Mouse (Mus musculus): ENCODE measurements around the gene Clgn. TPM values are rescaled to one million over a fixed set of nuclear protein-coding genes. Genes with fewer than 3 reads are reported as not detected.

Gene Clgn
- total and polyA plus RNA-seq, 3 experiments = 0.04 to 0.06 TPM; not detected in 1

DNA sequence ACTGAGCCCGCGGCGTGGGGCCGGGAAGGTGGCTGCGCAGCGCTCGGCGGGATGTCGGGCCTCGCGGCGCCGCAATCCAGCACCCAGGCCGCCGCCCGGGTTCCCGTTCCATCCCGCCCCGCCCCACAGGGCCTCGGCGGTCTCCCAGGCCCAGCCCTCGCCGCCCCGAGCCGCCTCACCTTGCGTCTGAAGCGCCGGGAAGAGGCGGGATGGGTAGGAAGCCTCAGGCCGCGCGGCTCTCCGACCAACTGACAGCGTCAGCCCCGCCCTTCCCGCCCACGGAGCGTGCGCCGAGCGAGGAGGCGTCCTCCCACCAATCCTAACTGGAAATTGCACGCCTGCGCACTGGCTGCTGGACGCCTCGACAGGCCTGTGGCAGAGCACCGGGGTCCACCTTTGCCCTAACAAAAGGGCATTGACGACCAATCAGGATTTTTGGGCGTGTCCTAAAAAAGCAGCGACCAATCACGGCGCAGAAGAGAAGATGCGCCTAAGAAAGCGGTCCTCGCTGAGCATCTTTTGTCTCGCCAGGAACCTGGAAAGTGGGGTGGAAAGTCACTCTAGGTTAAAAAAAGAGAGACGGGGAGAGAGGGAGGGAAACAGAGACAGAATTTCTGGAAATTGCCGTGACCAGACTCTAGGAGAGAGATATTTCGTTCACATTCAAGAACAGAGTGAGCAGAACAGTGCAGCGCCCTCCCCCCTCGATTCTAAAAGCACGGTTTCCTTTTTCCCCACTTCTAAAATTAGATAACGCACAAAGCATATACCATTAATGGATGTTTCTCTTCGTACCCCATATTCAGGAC lies 52.8 kb downstream of the Clgn start:
- Histone ChIP-seq H3K9me3 (replicated peaks; ENCODE audit: insufficient read depth, low read length) (no peaks in the 10 kb centered on the region), H3K4me3 (ENCODE audit: control insufficient read depth in 1 of 2, insufficient read depth in 1 of 2, low read depth in 2 of 2, low read length in 2 of 2) (peak overlapping the region; percentile 76 to 93), H3K4me1 (ENCODE audit: control insufficient read depth in 1 of 2, insufficient read depth in 2 of 2, low read length in 2 of 2) (peaks cover 3 to 8% of the 10 kb centered on the region in 2 experiments), H3K9ac (ENCODE audit: control insufficient read depth, low read depth, low read length, poor library complexity, severe bottlenecking) (peak overlapping the region; percentile 87), H3K27ac (ENCODE audit: control insufficient read depth, low read depth, low read length) (peak overlapping the region; percentile 47), H3K27me3 (ENCODE audit: control insufficient read depth in 1 of 2, insufficient read depth in 2 of 2, low read length in 2 of 2) (no peaks in the 10 kb centered on the region), H3K79me2 (ENCODE audit: control insufficient read depth, insufficient read depth, low read length, poor library complexity) (peaks cover 20% of the 10 kb centered on the region), H3K36me3 (ENCODE audit: control insufficient read depth in 1 of 2, insufficient read depth in 2 of 2, low read length in 2 of 2) (peaks cover 0 to 13% of the 10 kb centered on the region in 2 experiments; a peak in 2 of 4 replicates)
- DNase-seq (ENCODE audit: low read depth, low spot score) = peak; percentile 99
- TF ChIP-seq E2F4 (IDR thresholded peaks at IDR 0.05; ENCODE audit: borderline replicate concordance, low read depth, low read length) (0 out of 2 replicates have a peak, but pooled peaks have one; percentile 21), ZMIZ1 (IDR thresholded peaks at IDR 0.05; ENCODE audit: low read depth, low read length) (peak; percentile 76), EP300 (IDR thresholded peaks at IDR 0.05; ENCODE audit: low read depth in 1 of 2, low read length in 2 of 2) (peak in 1 of 2 experiments; percentile 10; a peak in 1 of 4 replicates), NELFE (IDR thresholded peaks at IDR 0.05; ENCODE audit: low read depth, low read length) (peak; percentile 73; the same call in 1 of the 2 replicates), TCF12 (IDR thresholded peaks at IDR 0.05; ENCODE audit: low read depth, low read length) (peak; percentile 4; the same call in 1 of the 2 replicates), POLR2AphosphoS2 (IDR thresholded peaks at IDR 0.05; ENCODE audit: low read length) (peak; percentile 74), POLR2A (IDR thresholded peaks at IDR 0.05; ENCODE audit: control insufficient read depth in 1 of 2, insufficient read depth in 1 of 2, low read depth in 1 of 2, low read length in 2 of 2, poor library complexity in 1 of 2) (peak; percentile 68 to 86), NRF1 (IDR thresholded peaks at IDR 0.05; ENCODE audit: insufficient read depth, low read depth, low read length, poor library complexity, severe bottlenecking) (peak; percentile 91), RCOR1 (IDR thresholded peaks at IDR 0.05; ENCODE audit: low read depth, low read length) (no peak), CHD2 (IDR thresholded peaks at IDR 0.05; ENCODE audit: low read length) (no peak), KAT2A (conservative IDR thresholded peaks at IDR 0.05; ENCODE audit: low read depth, low read length) (peak; percentile 54; the same call in 1 of the 2 replicates), ZNF384 (IDR thresholded peaks at IDR 0.05; ENCODE audit: low read depth, low read length) (no peak), SIN3A (IDR thresholded peaks at IDR 0.05; ENCODE audit: low read length) (peak; percentile 63), USF2 (IDR thresholded peaks at IDR 0.05; ENCODE audit: borderline replicate concordance in 1 of 2, insufficient read depth in 1 of 2, low read depth in 1 of 2, low read length in 2 of 2) (no peak), MAZ (IDR thresholded peaks at IDR 0.05; ENCODE audit: low read depth, low read length) (0 out of 2 replicates have a peak, but pooled peaks have one; percentile 11), ETS1 (IDR thresholded peaks at IDR 0.05; ENCODE audit: low read depth, low read length) (0 out of 2 replicates have a peak, but pooled peaks have one; percentile 10), MYC (IDR thresholded peaks at IDR 0.05; ENCODE audit: low read depth, low read length) (0 out of 2 replicates have a peak, but pooled peaks have one; percentile 22), MAX (IDR thresholded peaks at IDR 0.05; ENCODE audit: low read length) (peak; percentile 56; the same call in 1 of the 2 replicates), ELF1 (IDR thresholded peaks at IDR 0.05; ENCODE audit: low read depth, low read length) (no peak), HCFC1 (IDR thresholded peaks at IDR 0.05; ENCODE audit: low read depth, low read length) (peak; percentile 80), BHLHE40 (IDR thresholded peaks at IDR 0.05; ENCODE audit: borderline replicate concordance, low read depth, low read length) (no peak), MXI1 (IDR thresholded peaks at IDR 0.05; ENCODE audit: low read depth, low read length) (peak; percentile 69)

All from MEL (cell line).